Mouse (Mus musculus): ENCODE measurements around the gene Gm12169.
"Not testable (repeated sequence)": the region's sequence is repeated elsewhere in the genome, so short reads cannot be mapped to it uniquely, and the experiment has no call there.

DNA sequence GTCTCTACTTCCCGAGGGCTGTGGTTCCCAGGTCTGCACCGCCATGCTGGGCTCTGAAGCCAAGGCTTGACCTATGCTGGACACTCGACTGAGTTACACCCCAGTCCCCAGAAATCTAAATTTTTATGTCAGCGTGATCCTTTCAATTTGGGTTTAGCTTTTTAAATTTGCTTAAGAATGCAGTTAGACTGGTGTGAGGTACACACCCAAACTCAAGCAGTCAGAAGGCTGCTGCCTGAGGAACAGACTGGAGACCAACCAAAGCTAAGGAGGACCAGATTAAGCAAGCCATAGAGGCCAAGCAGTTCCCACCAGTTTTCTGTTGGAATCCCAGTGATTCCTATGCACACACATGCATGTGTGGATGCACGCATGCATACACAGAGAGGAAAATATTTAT, 2.7 kb upstream of the Gm12169 start:
- TF ChIP-seq CTCF, EP300 (IDR thresholded peaks at IDR 0.05; ENCODE audit: low read depth): not testable (repeated sequence)

All from liver, embryonic 14.5 days (tissue).